Mouse (Mus musculus): ENCODE data around the gene Olfr161.
"Not testable (repeated sequence)": the region's sequence is repeated elsewhere in the genome, so short reads cannot be mapped to it uniquely, and the experiment has no call there.

Gene Olfr161

DNA sequence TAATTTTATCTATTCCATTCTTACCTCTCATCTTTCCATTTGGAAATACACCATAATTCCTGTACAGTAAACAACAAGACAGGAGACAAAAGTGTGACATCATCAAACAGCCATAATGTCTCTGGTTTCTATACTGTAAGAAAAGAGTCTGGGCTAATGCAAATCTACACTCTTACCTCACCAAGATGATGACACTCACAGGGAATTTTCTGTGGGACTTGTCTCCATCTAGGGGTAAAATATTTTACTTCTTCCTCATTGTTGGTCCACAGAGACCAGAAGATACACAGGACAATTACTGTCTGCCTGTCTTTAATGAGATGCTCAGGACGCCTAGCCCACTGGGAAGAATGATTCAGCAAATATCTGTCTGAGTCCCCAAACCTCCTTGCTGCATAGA, at the start of gene Olfr161:
Gene Olfr161 (plus strand): TSS at position 352 of the 400 bp plus-strand sequence.
- in situ Hi-C loops (cut with MboI; ENCODE audit: low sequenced_read_pairs): no loop called here

DNA sequence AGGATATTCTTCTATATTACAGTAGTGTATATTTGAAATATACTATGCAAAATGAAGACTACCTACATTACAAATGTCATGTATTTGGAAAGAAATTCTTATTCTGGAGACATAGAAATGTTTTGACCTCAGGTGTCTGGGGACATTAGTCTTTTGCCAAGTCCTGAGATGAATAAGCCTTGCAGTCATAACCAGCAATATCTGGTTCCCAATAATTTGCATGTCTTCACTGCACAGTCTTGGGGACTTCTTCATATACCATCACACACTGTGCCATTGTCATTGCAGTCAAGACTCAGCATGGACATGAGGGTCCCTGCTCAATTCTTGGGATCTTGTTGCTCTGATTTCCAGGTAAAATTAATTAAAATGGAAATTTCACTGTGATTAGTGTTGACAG, 27.3 kb upstream of the Olfr161 start:
- in situ Hi-C loops (cut with MboI; ENCODE audit: low sequenced_read_pairs): no loop called here

DNA sequence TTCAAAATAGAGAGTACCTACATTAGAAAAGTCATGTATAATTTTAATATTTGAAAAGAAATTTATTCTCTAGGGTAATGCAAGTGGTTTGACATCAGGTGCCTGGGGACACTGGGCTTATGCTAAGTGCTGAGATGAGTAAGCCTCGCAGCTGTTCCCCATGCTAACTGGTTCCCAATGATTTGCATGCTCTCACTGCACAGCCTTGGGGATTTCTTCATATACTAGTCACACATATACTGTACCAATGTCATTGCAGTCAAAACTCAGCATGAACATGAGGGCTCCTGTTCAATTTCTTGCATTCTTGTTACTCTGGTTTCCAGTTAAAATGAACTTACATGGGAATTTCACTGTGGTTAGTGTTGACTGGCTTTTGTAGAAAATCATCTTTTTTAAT, 13.2 kb upstream of the Olfr161 start:
- in situ Hi-C loops (cut with MboI; ENCODE audit: low sequenced_read_pairs): not testable (repeated sequence)

DNA sequence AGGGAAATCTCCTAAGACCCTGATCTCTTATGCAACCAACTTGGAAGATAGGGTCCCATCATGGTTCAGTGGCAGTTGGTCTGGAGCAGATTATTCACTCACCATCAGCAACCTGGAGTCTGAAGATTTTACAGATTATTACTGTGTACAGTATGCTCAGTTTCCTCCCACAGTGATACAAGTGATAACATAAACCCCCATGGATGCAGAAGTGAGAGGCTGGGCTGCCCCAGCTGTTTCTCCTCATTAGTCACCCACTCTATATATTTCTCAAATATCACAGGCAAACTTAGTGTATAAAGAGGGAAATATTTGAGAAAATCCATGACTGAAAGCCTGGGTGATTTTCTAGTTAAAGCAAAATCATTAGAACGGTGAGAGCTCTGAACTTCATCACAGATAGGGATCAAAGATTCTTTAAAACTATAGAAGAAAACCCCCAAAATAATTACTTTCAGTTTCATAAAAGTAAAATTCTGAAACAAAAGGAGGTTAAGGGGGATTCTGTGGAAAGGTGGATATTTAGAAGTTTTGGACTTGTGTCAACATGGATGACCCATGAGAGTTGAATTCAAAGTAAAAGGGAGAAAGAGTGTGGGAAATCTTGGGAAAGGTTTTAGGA, 12.5 kb upstream of the Olfr161 start:
- in situ Hi-C loops (cut with MboI; ENCODE audit: low sequenced_read_pairs): not testable (repeated sequence)

DNA sequence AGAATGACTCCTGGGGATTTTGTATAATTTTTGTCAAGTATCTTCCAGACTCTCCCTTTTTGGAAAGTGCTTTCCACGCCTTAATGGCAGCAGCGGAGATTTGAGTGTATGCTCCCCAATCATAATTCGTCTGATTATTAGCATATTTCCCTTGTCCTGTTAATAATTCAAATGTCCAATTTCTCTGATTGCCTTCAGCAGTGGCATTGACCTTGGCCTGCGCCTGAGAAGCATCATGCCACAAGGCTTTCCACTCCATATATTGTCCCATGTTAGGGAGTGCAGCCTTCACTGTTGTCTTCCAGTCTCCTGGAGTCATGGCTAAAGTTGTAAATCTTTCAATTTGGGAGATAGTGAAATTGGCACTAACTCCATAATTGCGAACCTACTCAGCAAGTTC, 40.5 kb downstream of the Olfr161 start:
- in situ Hi-C loops (cut with MboI; ENCODE audit: low sequenced_read_pairs): not testable (repeated sequence)

DNA sequence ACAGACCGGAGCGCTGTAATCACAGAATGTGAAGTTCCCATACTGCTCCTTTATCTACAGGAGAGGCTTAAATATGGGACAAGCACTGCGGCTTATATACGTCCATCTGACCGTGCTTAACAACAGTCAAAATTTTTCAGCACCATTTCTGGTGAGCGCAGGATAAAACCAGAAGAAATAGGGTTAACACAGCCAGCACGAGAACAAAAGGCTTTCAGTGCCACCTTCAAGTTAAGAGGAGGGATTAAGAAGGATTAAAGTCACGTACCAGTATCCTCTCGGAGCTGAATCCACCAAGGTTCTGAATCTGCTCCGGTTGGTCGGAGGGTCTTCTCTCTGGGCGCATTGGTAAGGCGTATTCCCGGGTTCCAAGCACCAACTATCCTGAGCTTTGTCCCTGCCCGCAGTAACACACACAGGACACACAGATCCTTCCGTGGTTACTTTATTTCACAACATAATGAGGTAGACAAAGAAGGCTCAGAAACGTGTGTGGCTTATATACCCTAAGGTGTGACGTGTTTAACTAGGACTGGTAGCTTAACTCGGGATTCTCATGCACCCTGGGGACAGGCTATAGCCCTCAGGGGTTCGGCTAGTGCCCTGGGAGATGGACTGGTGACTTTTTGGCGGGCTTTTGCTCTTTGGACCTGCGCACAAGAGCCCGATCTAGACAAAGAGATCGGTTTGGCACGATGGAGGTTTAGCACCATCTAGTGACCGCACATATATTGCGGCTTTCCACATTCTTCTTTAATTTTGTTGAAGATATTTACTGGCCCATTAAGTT, 41.9 kb downstream of the Olfr161 start:
- in situ Hi-C loops (cut with MboI; ENCODE audit: low sequenced_read_pairs): not testable (repeated sequence)
